Mouse (Mus musculus): ENCODE data around the gene Dscaml1.

Gene Dscaml1

GRCm38 (mm10) chr9:45426456-45426855 is at the start of gene Dscaml1:
Gene Dscaml1, plus strand, starts transcription at chr9:45426628.
- no peak for DNase-seq (ENCODE audit: low spot score)

- no peak for DNase-seq (ENCODE audit: low spot score)
Measured at GRCm38 (mm10) chr9:45376883-45377282, 49.5 kb upstream of the Dscaml1 start.

- no peak for DNase-seq (ENCODE audit: low spot score)
Measured at GRCm38 (mm10) chr9:45380411-45381251, 45.8 kb upstream of the Dscaml1 start.

GRCm38 (mm10) chr9:45382336-45382735 is 44.1 kb upstream of the Dscaml1 start:
- DNase-seq (ENCODE audit: low spot score): no peak

GRCm38 (mm10) chr9:45382834-45383233 is 43.6 kb upstream of the Dscaml1 start:
- DNase-seq (ENCODE audit: low spot score): no peak

- DNase-seq (ENCODE audit: low spot score): no peak
Measured at GRCm38 (mm10) chr9:45383883-45384282, 42.5 kb upstream of the Dscaml1 start.

GRCm38 (mm10) chr9:45386698-45387097 is 39.7 kb upstream of the Dscaml1 start:
- DNase-seq (ENCODE audit: low spot score): no peak

- peak; percentile 70 for DNase-seq (ENCODE audit: low spot score)
Measured at GRCm38 (mm10) chr9:45388385-45388994, 37.9 kb upstream of the Dscaml1 start.

GRCm38 (mm10) chr9:45389596-45389995 is 36.8 kb upstream of the Dscaml1 start:
- no peak for DNase-seq (ENCODE audit: low spot score)

GRCm38 (mm10) chr9:45391299-45391698 is 35.1 kb upstream of the Dscaml1 start:
- DNase-seq (ENCODE audit: low spot score): no peak

- DNase-seq (ENCODE audit: low spot score): no peak
Measured at GRCm38 (mm10) chr9:45395218-45395617, 31.2 kb upstream of the Dscaml1 start.

GRCm38 (mm10) chr9:45395796-45396195 is 30.6 kb upstream of the Dscaml1 start:
- DNase-seq (ENCODE audit: low spot score): no peak

GRCm38 (mm10) chr9:45398336-45398735 is 28.1 kb upstream of the Dscaml1 start:
- DNase-seq (ENCODE audit: low spot score): no peak

- no peak for DNase-seq (ENCODE audit: low spot score)
Measured at GRCm38 (mm10) chr9:45399434-45399833, 27.0 kb upstream of the Dscaml1 start, which contains the start of gene Fxyd2. Gene Fxyd2, plus strand, starts transcription at chr9:45399669.

- DNase-seq (ENCODE audit: low spot score): no peak
Measured at GRCm38 (mm10) chr9:45401851-45402250, 24.6 kb upstream of the Dscaml1 start.

- DNase-seq (ENCODE audit: low spot score): no peak
Measured at GRCm38 (mm10) chr9:45402957-45403356, 23.5 kb upstream of the Dscaml1 start.

- no peak for DNase-seq (ENCODE audit: low spot score)
Measured at GRCm38 (mm10) chr9:45405694-45406093, 20.7 kb upstream of the Dscaml1 start.

GRCm38 (mm10) chr9:45406808-45407207 is 19.6 kb upstream of the Dscaml1 start:
- DNase-seq (ENCODE audit: low spot score): no peak

- DNase-seq (ENCODE audit: low spot score): peak; percentile 16
Measured at GRCm38 (mm10) chr9:45407706-45408675, 18.4 kb upstream of the Dscaml1 start.

GRCm38 (mm10) chr9:45410193-45410592 is 16.2 kb upstream of the Dscaml1 start:
- no peak for DNase-seq (ENCODE audit: low spot score)

GRCm38 (mm10) chr9:45410614-45411013 is 15.8 kb upstream of the Dscaml1 start:
- no peak for DNase-seq (ENCODE audit: low spot score)

- DNase-seq (ENCODE audit: low spot score): no peak
Measured at GRCm38 (mm10) chr9:45411111-45411510, 15.3 kb upstream of the Dscaml1 start.
